Mouse (Mus musculus) olfactory bulb, adult 2 months (tissue): ENCODE data around the gene Med26.

Experiments
- CTCF ChIP-seq: fragments of 200-500 bp; IDR thresholded peaks from 2 replicates; pipeline ENCODE4 v1.5.1; 2012; ENCODE audit warnings: low read depth, mild to moderate bottlenecking, low read length, moderate library complexity; ENCODE audit not compliant: insufficient read depth
- POLR2A ChIP-seq: fragments of 200-500 bp; IDR thresholded peaks from 2 replicates; pipeline ENCODE4 v1.6.1; 2012; ENCODE audit warnings: mild to moderate bottlenecking, low read depth, low read length, moderate library complexity; ENCODE audit not compliant: insufficient read depth

- TF ChIP-seq POLR2A (no peak), CTCF (no peak)
Measured at GRCm38 (mm10) chr8:72577266-72577665, 29.2 kb upstream of the Med26 start.
